Mouse (Mus musculus): ENCODE results near the gene Lrrn3. TPM values are rescaled to one million over a fixed set of nuclear protein-coding genes. Genes with fewer than 3 reads are reported as not detected.

Gene Lrrn3
- 0.15 TPM for polyA plus RNA-seq (2012; fragmentation: generic; extraction: Trizol)
- long read RNA-seq, experiment 1 = 0 reads
- long read RNA-seq, experiment 2, transcript Lrrn3-201 (2 exons, 3,865 nt) = major isoform, 17 of 17 reads
- long read RNA-seq, experiment 2, partial matches to known transcripts = 0 of 17 reads
- long read RNA-seq, experiment 2, other reads (novel, unspliced or antisense) = 0 of 17 reads

DNA sequence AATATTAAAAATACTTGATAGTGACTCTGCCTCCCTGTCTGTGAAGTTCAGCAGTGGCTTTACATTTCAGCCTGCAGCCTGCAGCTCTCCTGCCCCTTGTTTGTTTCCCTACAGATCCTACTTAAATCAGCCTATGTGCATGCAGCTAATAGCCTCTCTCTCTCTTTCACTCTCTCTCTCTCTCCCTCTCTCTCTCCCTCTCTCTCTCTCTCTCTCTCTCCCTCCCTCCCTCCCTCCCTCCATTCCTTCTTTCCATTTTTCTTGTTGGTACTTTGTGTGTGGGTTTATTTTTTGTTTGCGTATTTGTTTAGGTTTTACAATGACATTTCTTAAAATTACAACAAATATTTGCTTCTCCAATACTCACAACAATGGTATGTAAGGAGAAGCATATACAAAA lies at the start of gene Lrrn3:
TSS of gene Lrrn3 (minus strand) at position 101 of the 400 bp plus-strand sequence.
- Histone ChIP-seq H3K4me3 (ENCODE audit: insufficient read depth, poor library complexity, severe bottlenecking) (no peak within 1 kb of the TSS), H3ac (ENCODE audit: control insufficient read depth, insufficient read length, low read depth) (peak within 1 kb of the TSS; percentile 35), H3K36me3 (ENCODE audit: control insufficient read depth, insufficient read depth) (no peaks in the 10 kb centered on the region), H3K79me2 (ENCODE audit: control insufficient read depth, insufficient read depth) (no peaks in the 10 kb centered on the region), H3K79me3 (ENCODE audit: low read depth) (no peaks in the 10 kb centered on the region), H3K27me3 (ENCODE audit: control insufficient read depth, insufficient read depth, insufficient read length) (no peaks in the 10 kb centered on the region)
- TF ChIP-seq FOSL1 (IDR thresholded peaks at IDR 0.05; ENCODE audit: insufficient read depth, low read length, poor library complexity, severe bottlenecking) = no peak
- no peak for TF ChIP-seq MYOD1 (IDR thresholded peaks at IDR 0.05; ENCODE audit: control insufficient read depth, insufficient read length, low read depth)
- no peak for TF ChIP-seq MYOG (IDR thresholded peaks at IDR 0.05; ENCODE audit: control insufficient read depth, extremely low read depth, insufficient read length)
- no peak for TF ChIP-seq CTCF (IDR thresholded peaks at IDR 0.05; ENCODE audit: control insufficient read depth, insufficient read depth, insufficient read length)
- no peak for TF ChIP-seq MAX (IDR thresholded peaks at IDR 0.05)
- no peak for TF ChIP-seq USF1 (IDR thresholded peaks at IDR 0.05; ENCODE audit: low read depth)
- no peak for TF ChIP-seq CEBPB (IDR thresholded peaks at IDR 0.05; ENCODE audit: low read depth)

DNA sequence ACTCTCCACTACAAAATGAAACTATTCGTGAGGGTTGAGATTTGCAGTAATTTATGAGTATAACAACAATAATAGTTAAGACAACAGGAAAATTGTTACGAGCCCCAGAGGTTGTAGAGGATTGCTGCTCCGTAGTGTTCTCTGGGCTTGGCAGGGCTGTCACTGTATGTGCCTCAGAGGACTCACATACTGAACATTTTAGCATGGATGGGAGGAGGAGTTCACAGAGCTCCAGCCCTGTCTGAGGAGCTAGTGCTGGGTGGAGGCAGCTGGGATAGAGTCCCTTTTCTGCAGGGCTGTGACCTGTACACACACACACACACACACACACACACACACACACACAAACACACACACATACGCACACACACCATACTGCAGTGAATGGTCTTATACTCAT lies 42.2 kb upstream of the Lrrn3 start:
- no peak overlapping the region for H3ac ChIP-seq (ENCODE audit: control insufficient read depth, insufficient read length, low read depth)
- no peaks in the 10 kb centered on the region for H3K27me3 ChIP-seq (ENCODE audit: control insufficient read depth, insufficient read depth, insufficient read length)
- no peak overlapping the region for H3K4me3 ChIP-seq (ENCODE audit: insufficient read depth, poor library complexity, severe bottlenecking)
- TF ChIP-seq CTCF (IDR thresholded peaks at IDR 0.05; ENCODE audit: control insufficient read depth, insufficient read depth, insufficient read length) (no peak), CEBPB (IDR thresholded peaks at IDR 0.05; ENCODE audit: low read depth) (no peak), USF1 (IDR thresholded peaks at IDR 0.05; ENCODE audit: low read depth) (no peak), FOSL1 (IDR thresholded peaks at IDR 0.05; ENCODE audit: insufficient read depth, low read length, poor library complexity, severe bottlenecking) (no peak), MAX (IDR thresholded peaks at IDR 0.05) (no peak), MYOG (IDR thresholded peaks at IDR 0.05; ENCODE audit: control insufficient read depth, extremely low read depth, insufficient read length) (no peak), MYOD1 (IDR thresholded peaks at IDR 0.05; ENCODE audit: control insufficient read depth, insufficient read length, low read depth) (no peak)
- no peaks in the 10 kb centered on the region for H3K79me2 ChIP-seq (ENCODE audit: control insufficient read depth, insufficient read depth)
- no peaks in the 10 kb centered on the region for H3K79me3 ChIP-seq (ENCODE audit: low read depth)
- H3K36me3 ChIP-seq (ENCODE audit: control insufficient read depth, insufficient read depth) = no peaks in the 10 kb centered on the region

DNA sequence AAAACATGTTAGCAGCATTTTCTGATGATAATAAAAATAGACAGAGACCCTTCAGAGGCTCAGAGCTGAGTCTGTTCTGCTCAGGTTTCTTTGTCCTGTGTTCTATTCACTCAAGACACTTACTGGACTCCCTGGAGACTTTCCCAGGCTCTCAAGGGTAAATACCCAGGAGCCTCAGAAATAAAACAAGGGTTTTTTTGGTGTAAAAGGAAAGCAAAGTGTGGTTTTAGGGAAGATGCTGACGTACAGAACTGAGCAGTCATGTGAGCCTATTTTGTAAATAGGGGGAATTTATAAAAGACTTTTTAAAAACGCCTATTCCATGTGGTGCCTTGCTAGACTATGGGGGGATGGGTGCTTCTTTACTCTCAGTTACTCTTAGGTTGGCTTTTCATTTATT lies 40.5 kb upstream of the Lrrn3 start:
- H3K79me2 ChIP-seq (ENCODE audit: control insufficient read depth, insufficient read depth) = no peaks in the 10 kb centered on the region
- H3K4me3 ChIP-seq (ENCODE audit: insufficient read depth, poor library complexity, severe bottlenecking) = no peak overlapping the region
- no peaks in the 10 kb centered on the region for H3K27me3 ChIP-seq (ENCODE audit: control insufficient read depth, insufficient read depth, insufficient read length)
- no peak overlapping the region for H3ac ChIP-seq (ENCODE audit: control insufficient read depth, insufficient read length, low read depth)
- no peaks in the 10 kb centered on the region for H3K79me3 ChIP-seq (ENCODE audit: low read depth)
- no peaks in the 10 kb centered on the region for H3K36me3 ChIP-seq (ENCODE audit: control insufficient read depth, insufficient read depth)
- no peak for TF ChIP-seq USF1 (IDR thresholded peaks at IDR 0.05; ENCODE audit: low read depth)
- TF ChIP-seq MYOG (IDR thresholded peaks at IDR 0.05; ENCODE audit: control insufficient read depth, extremely low read depth, insufficient read length) = no peak
- TF ChIP-seq CEBPB (IDR thresholded peaks at IDR 0.05; ENCODE audit: low read depth) = no peak
- no peak for TF ChIP-seq CTCF (IDR thresholded peaks at IDR 0.05; ENCODE audit: control insufficient read depth, insufficient read depth, insufficient read length)
- no peak for TF ChIP-seq MYOD1 (IDR thresholded peaks at IDR 0.05; ENCODE audit: control insufficient read depth, insufficient read length, low read depth)
- no peak for TF ChIP-seq MAX (IDR thresholded peaks at IDR 0.05)
- TF ChIP-seq FOSL1 (IDR thresholded peaks at IDR 0.05; ENCODE audit: insufficient read depth, low read length, poor library complexity, severe bottlenecking) = no peak

DNA sequence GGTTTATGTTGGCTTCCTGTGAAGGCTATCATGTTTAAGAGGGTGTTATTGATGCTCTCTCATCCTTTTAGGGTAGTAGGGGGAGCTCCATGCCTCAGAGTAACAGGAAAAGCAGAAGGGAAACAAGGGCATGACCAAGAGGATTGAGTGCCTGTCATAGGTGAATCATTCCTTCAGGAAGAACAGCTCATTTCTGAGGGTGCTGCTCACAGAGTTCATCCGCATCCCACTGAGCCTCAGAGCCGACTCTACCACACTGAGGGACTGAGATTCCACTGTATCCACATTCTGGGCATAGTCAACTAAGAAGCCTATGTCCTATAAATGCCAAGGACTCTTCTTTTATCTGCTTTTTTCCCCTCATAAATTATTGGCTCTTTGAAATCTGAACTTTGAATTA lies 35.4 kb upstream of the Lrrn3 start:
- Histone ChIP-seq H3K36me3 (ENCODE audit: control insufficient read depth, insufficient read depth) (no peaks in the 10 kb centered on the region), H3ac (ENCODE audit: control insufficient read depth, insufficient read length, low read depth) (no peak overlapping the region), H3K79me2 (ENCODE audit: control insufficient read depth, insufficient read depth) (no peaks in the 10 kb centered on the region), H3K79me3 (ENCODE audit: low read depth) (no peaks in the 10 kb centered on the region), H3K27me3 (ENCODE audit: control insufficient read depth, insufficient read depth, insufficient read length) (no peaks in the 10 kb centered on the region), H3K4me3 (ENCODE audit: insufficient read depth, poor library complexity, severe bottlenecking) (no peak overlapping the region)
- TF ChIP-seq FOSL1 (IDR thresholded peaks at IDR 0.05; ENCODE audit: insufficient read depth, low read length, poor library complexity, severe bottlenecking) (no peak), MYOG (IDR thresholded peaks at IDR 0.05; ENCODE audit: control insufficient read depth, extremely low read depth, insufficient read length) (no peak), CTCF (IDR thresholded peaks at IDR 0.05; ENCODE audit: control insufficient read depth, insufficient read depth, insufficient read length) (no peak), USF1 (IDR thresholded peaks at IDR 0.05; ENCODE audit: low read depth) (no peak)

DNA sequence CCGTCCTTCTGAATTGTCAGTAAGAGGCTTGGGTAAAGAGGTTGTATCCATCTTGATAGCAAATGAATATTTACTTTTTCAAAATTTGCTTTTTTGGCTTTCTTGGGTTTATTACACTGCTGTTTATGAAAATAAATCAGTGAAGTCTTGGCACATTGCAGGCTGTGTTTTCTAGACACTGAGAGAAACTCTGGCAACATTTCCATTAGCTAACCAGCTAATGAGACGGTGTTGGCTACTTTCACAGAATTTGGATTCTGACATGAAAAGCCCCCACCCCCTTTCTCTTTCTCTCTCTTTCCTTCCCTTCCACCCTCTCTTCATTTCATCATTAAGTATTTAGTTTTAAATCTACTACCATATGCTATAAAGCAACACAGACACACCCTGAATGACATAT lies 34.1 kb upstream of the Lrrn3 start:
- H3K4me3 ChIP-seq (ENCODE audit: insufficient read depth, poor library complexity, severe bottlenecking) = no peak overlapping the region
- no peaks in the 10 kb centered on the region for H3K79me3 ChIP-seq (ENCODE audit: low read depth)
- H3K79me2 ChIP-seq (ENCODE audit: control insufficient read depth, insufficient read depth) = no peaks in the 10 kb centered on the region
- no peaks in the 10 kb centered on the region for H3K27me3 ChIP-seq (ENCODE audit: control insufficient read depth, insufficient read depth, insufficient read length)
- TF ChIP-seq MYOD1 (IDR thresholded peaks at IDR 0.05; ENCODE audit: control insufficient read depth, insufficient read length, low read depth) (no peak), FOSL1 (IDR thresholded peaks at IDR 0.05; ENCODE audit: insufficient read depth, low read length, poor library complexity, severe bottlenecking) (no peak), MAX (IDR thresholded peaks at IDR 0.05) (no peak), MYOG (IDR thresholded peaks at IDR 0.05; ENCODE audit: control insufficient read depth, extremely low read depth, insufficient read length) (no peak), CEBPB (IDR thresholded peaks at IDR 0.05; ENCODE audit: low read depth) (no peak), USF1 (IDR thresholded peaks at IDR 0.05; ENCODE audit: low read depth) (no peak), CTCF (IDR thresholded peaks at IDR 0.05; ENCODE audit: control insufficient read depth, insufficient read depth, insufficient read length) (no peak)
- H3ac ChIP-seq (ENCODE audit: control insufficient read depth, insufficient read length, low read depth) = no peak overlapping the region
- H3K36me3 ChIP-seq (ENCODE audit: control insufficient read depth, insufficient read depth) = no peaks in the 10 kb centered on the region

DNA sequence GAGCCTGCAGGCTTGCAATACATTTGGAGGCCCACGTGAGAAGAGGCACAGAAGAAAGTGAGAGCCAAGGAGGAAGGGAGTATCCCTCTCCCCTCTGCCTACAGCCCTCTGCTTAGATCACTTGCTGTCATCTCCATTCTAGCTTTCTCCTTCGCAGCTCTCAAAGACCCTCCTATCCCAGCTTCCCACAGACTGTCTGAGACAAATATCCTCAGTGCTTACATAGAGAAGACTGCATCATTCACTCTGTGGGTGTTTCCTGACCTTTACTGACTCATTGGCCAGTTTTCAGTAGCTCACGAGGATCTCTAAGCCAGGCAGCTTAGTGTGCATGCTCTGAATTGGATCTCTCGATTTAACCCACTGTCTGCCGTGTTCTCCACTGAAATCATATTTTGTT lies 32.7 kb upstream of the Lrrn3 start:
- TF ChIP-seq CEBPB (IDR thresholded peaks at IDR 0.05; ENCODE audit: low read depth) = no peak
- TF ChIP-seq MAX (IDR thresholded peaks at IDR 0.05) = no peak
- no peak for TF ChIP-seq MYOD1 (IDR thresholded peaks at IDR 0.05; ENCODE audit: control insufficient read depth, insufficient read length, low read depth)
- TF ChIP-seq MYOG (IDR thresholded peaks at IDR 0.05; ENCODE audit: control insufficient read depth, extremely low read depth, insufficient read length) = no peak
- H3K79me2 ChIP-seq (ENCODE audit: control insufficient read depth, insufficient read depth) = no peaks in the 10 kb centered on the region

More for the DNA sequence above, 32.7 kb upstream of the Lrrn3 start:
- Histone ChIP-seq H3K4me3 (ENCODE audit: insufficient read depth, poor library complexity, severe bottlenecking) (no peak overlapping the region), H3K36me3 (ENCODE audit: control insufficient read depth, insufficient read depth) (no peaks in the 10 kb centered on the region), H3K27me3 (ENCODE audit: control insufficient read depth, insufficient read depth, insufficient read length) (no peaks in the 10 kb centered on the region), H3K79me3 (ENCODE audit: low read depth) (no peaks in the 10 kb centered on the region), H3ac (ENCODE audit: control insufficient read depth, insufficient read length, low read depth) (no peak overlapping the region)
